In the genomic region with DNA sequence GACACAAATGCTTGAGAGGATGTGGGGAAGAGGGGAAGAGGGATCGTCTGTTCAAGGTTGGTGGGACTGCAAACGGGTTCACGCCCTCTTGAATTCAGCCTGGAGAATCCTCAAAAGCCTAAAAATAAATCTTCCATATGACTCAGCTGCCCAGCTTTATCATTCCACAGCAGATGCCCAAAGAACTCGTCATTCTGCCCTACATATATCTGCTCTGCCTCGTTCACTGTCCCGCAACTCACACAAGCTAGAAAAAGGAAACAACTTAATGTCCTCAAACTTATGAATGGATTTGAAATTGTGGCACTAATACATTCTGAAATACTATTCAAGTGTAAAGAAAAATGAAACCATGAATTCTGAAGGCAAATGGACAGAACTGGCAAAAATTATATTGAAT, we compare ENCODE assay signal across 23 mouse cellular contexts. TPM values are rescaled to one million over a fixed set of nuclear protein-coding genes. Genes with fewer than 3 reads are reported as not detected.
A peak's percentile ranks its signal among the peaks of the same experiment; 100 is the strongest.
DNase-seq lines count a peak whose midpoint lies in the region; ATAC-seq and TF ChIP-seq lines count a peak whose summit lies in the region.
"Had no signal": no experiment of that assay in that cellular context is flagged by ENCODE, and none has a peak within 500 bp of the region (broad histone marks: within the 10 kb centered on the region; RNA-seq: fewer than 3 reads in every experiment).

No protein-coding gene starts in this region.

- H3K79me2 ChIP-seq in myocyte (ENCODE audit: control insufficient read depth, insufficient read depth) = peaks cover 58% of the 10 kb centered on the region

- no peak overlapping the region for H3K9ac ChIP-seq in heart, embryonic 16.5 days (ENCODE audit: low read length)
- H3K9ac ChIP-seq: forebrain, postnatal 0 days; kidney, embryonic 15.5 days; liver, postnatal 0 days had no signal

- peak overlapping the region; percentile 29 for H3K4me2 ChIP-seq in heart, embryonic 16.5 days (ENCODE audit: low read depth, low read length)
- H3K4me2 ChIP-seq in myocyte (ENCODE audit: low read depth) = peak overlapping the region; percentile 70
- H3K4me2 ChIP-seq: kidney, embryonic 15.5 days had no signal

- H3K36me3 ChIP-seq in heart, embryonic 16.5 days (ENCODE audit: control insufficient read depth, insufficient read depth) = peaks cover 5% of the 10 kb centered on the region; the same call in 1 of the 2 replicates
- H3K36me3 ChIP-seq in heart, embryonic 10.5 days = peaks cover 8% of the 10 kb centered on the region; the same call in 1 of the 2 replicates
- peaks cover 6% of the 10 kb centered on the region for H3K36me3 ChIP-seq in myocyte (ENCODE audit: control insufficient read depth, insufficient read depth)

- ATAC-seq in heart, embryonic 16.5 days (replicated peaks; ENCODE audit: extremely low read depth, insufficient read depth, low FRiP score) = no peak
- ATAC-seq: forebrain, postnatal 0 days; hindbrain, postnatal 0 days; intestine, postnatal 0 days; liver, postnatal 0 days had no signal

- H3K27ac ChIP-seq in heart, embryonic 16.5 days (ENCODE audit: low read length) = no peak overlapping the region
- no peak overlapping the region for H3K27ac ChIP-seq in heart, embryonic 10.5 days
- H3K27ac ChIP-seq: gastrocnemius, adult 2 months; hindbrain, embryonic 10.5 days; hindbrain, postnatal 0 days; kidney, embryonic 15.5 days; left cerebral cortex, adult 2 months had no signal

- H3ac ChIP-seq in myocyte (ENCODE audit: control insufficient read depth, insufficient read length) = no peak overlapping the region

- no peaks in the 10 kb centered on the region for H3K9me3 ChIP-seq in heart, embryonic 16.5 days (replicated peaks; ENCODE audit: control insufficient read depth, low read length)
- no peaks in the 10 kb centered on the region for H3K9me3 ChIP-seq in heart, embryonic 10.5 days
- H3K9me3 ChIP-seq: hindbrain, embryonic 10.5 days; kidney, embryonic 15.5 days had no signal

- H3K27me3 ChIP-seq in heart, embryonic 16.5 days (ENCODE audit: control insufficient read depth, insufficient read depth, low read length) = no peaks in the 10 kb centered on the region
- no peaks in the 10 kb centered on the region for H3K27me3 ChIP-seq in heart, embryonic 10.5 days (ENCODE audit: insufficient read depth, poor library complexity, severe bottlenecking)
- H3K27me3 ChIP-seq in myocyte (ENCODE audit: control insufficient read depth, insufficient read depth, insufficient read length) = no peaks in the 10 kb centered on the region
- H3K27me3 ChIP-seq: kidney, embryonic 15.5 days had no signal

- 30% methylated on average over 6 of the region's 6 CpGs for WGBS in heart, embryonic 16.5 days
- WGBS in heart, embryonic 10.5 days = 28% methylated on average over 6 of the region's 6 CpGs

- TF ChIP-seq POLR2A in myocyte (IDR thresholded peaks at IDR 0.05; ENCODE audit: insufficient read length, low read depth) = no peak

- peak; percentile 3 to 10 for DNase-seq in adrenal gland, postnatal 36 days
- no peak for DNase-seq in adrenal gland, postnatal 10 days
- DNase-seq in heart, embryonic 10.5 days (ENCODE audit: low spot score) = no peak
- peak; percentile 58 for DNase-seq in 416B (ENCODE audit: low read depth)
- DNase-seq in urinary bladder, adult 18-20 months (ENCODE audit: low spot score in 2 of 2) = no peak
- DNase-seq: cerebellum, adult 11 months; cerebellum, postnatal 10 days; forebrain, postnatal 0 days; gastrocnemius, adult 2 months; kidney, postnatal 4 days; layer of hippocampus, adult 9-11 months; left cerebral cortex, postnatal 4 days; liver, postnatal 0 days; lung, postnatal 10 days; retina, postnatal 1 day; thymus, postnatal 25 days had no signal

- no peak overlapping the region for H3K4me3 ChIP-seq in heart, embryonic 16.5 days (ENCODE audit: low read length)
- H3K4me3 ChIP-seq in heart, embryonic 10.5 days = no peak overlapping the region
- no peak overlapping the region for H3K4me3 ChIP-seq in myocyte
- H3K4me3 ChIP-seq: gastrocnemius, adult 2 months; hindbrain, embryonic 10.5 days; kidney, embryonic 15.5 days; left cerebral cortex, adult 2 months had no signal

- peaks cover 13% of the 10 kb centered on the region for H3K4me1 ChIP-seq in heart, embryonic 16.5 days (ENCODE audit: control insufficient read depth, insufficient read depth, low read length)
- H3K4me1 ChIP-seq in heart, embryonic 10.5 days = peaks cover 7% of the 10 kb centered on the region; the same call in 1 of the 2 replicates

TF ChIP-seq in myocyte, 11 proteins besides CTCF, POLR2A, EP300 and RAD21:
- TF ChIP-seq MYOD1 (IDR thresholded peaks at IDR 0.05; ENCODE audit: control insufficient read depth in 1 of 3, insufficient read length in 2 of 3, low read depth in 2 of 3) = peak in 1 of 3 experiments; percentile 7
- TF ChIP-seq MAX (IDR thresholded peaks at IDR 0.05; ENCODE audit: low read depth) = no peak

RNA-seq across cellular contexts. Expression of gene Trove2, which starts 3.0 kb away (rescaled TPM):
- total RNA-seq in adrenal gland, postnatal 36 days (2021) = 10 to 100 TPM; 15.1 to 17.9 TPM
- total RNA-seq in adrenal gland, postnatal 10 days (2021) = 10 to 100 TPM in 1 of 2 experiments, 1 to 10 TPM in 1; 8.3 to 10.4 TPM
- polyA plus RNA-seq in heart, embryonic 16.5 days (2015; fragmentation: Nextera tagmentation; extraction: Ambion mirVana) = 11.7 and 12.5 TPM in 2 replicates
- polyA plus RNA-seq in heart, embryonic 10.5 days (2016; fragmentation: Nextera tagmentation; extraction: Ambion mirVana) = 14.2 and 16.6 TPM in 2 replicates
- polyA plus RNA-seq in myocyte (2012; fragmentation: generic; extraction: Trizol) = 1.9 TPM

RNA-seq across cellular contexts. Expression of gene Uchl5, which starts 3.2 kb away (rescaled TPM):
- total RNA-seq in adrenal gland, postnatal 36 days (2021) = 10 to 100 TPM; 24.5 to 28.8 TPM
- 10 to 100 TPM; 26.6 to 30.3 TPM for total RNA-seq in adrenal gland, postnatal 10 days (2021)
- polyA plus RNA-seq in heart, embryonic 16.5 days (2015; fragmentation: Nextera tagmentation; extraction: Ambion mirVana) = 74.5 and 94.5 TPM in 2 replicates
- polyA plus RNA-seq in heart, embryonic 10.5 days (2016; fragmentation: Nextera tagmentation; extraction: Ambion mirVana) = 88.5 and 109 TPM in 2 replicates
- 13.9 TPM for polyA plus RNA-seq in myocyte (2012; fragmentation: generic; extraction: Trizol)

RNA-seq across cellular contexts. Expression of gene Glrx2, which starts 57.8 kb away (rescaled TPM):
- 10 to 100 TPM; 79.0 to 99.3 TPM for total RNA-seq in adrenal gland, postnatal 36 days (2021)
- total RNA-seq in adrenal gland, postnatal 10 days (2021) = 10 to 100 TPM; 84.8 to 84.9 TPM
- 80.8 and 82.3 TPM in 2 replicates for polyA plus RNA-seq in heart, embryonic 16.5 days (2015; fragmentation: Nextera tagmentation; extraction: Ambion mirVana)
- polyA plus RNA-seq in heart, embryonic 10.5 days (2016; fragmentation: Nextera tagmentation; extraction: Ambion mirVana) = 81.4 and 85.2 TPM in 2 replicates
- 81.0 TPM for polyA plus RNA-seq in myocyte (2012; fragmentation: generic; extraction: Trizol)

Comparison
In these comparisons a context has a peak if more than half of its experiments do, and no peak if none do; other contexts are left out.
1. DNase-seq: peak in adrenal gland, postnatal 36 days (2 of 2) and 416B (single experiment); none in adrenal gland, postnatal 10 days (single experiment), heart, embryonic 10.5 days (single experiment) and urinary bladder, adult 18-20 months (0 of 2).